Mouse (Mus musculus) brain, embryonic 14.5 days (tissue): ENCODE results near the gene Tmem174. TPM values are rescaled to one million over a fixed set of nuclear protein-coding genes. Genes with fewer than 3 reads are reported as not detected.

Experiments used
- DNase-seq: peaks from one replicate; pipeline ENCODE4 v3.0.0-alpha.2; 2011; ENCODE audit warnings: low read depth
- CTCF ChIP-seq: fragments of 200-500 bp; IDR thresholded peaks from 2 replicates; pipeline ENCODE4 v1.5.1; 2012; ENCODE audit warnings: inconsistent platforms, mild to moderate bottlenecking, moderate library complexity, borderline replicate concordance; ENCODE audit not compliant: insufficient read depth, insufficient read length; ENCODE audit errors: extremely low read depth
- POLR2A ChIP-seq: fragments of 200-500 bp; IDR thresholded peaks from 2 replicates; pipeline ENCODE4 v1.6.1; 2012; ENCODE audit warnings: mild to moderate bottlenecking, inconsistent platforms, borderline replicate concordance; ENCODE audit not compliant: poor library complexity, insufficient read depth, insufficient read length, severe bottlenecking; ENCODE audit errors: extremely low read depth
- polyA plus RNA-seq: library from polyadenylated mRNA; depleted of rRNA; stranded (reverse); fragments of >200 nt; gene quantifications from 2 replicates; pipeline ENCODE4 v1.2.3, GENCODE M21; 2012; rRNA removed

Tmem174 gene
- not detected in 2 replicates for polyA plus RNA-seq

GRCm38 (mm10) chr13:98637145-98637544 is at the start of gene Tmem174:
TSS of gene Tmem174 (minus strand) at chr13:98637410.
- TF ChIP-seq POLR2A: no peak
- TF ChIP-seq CTCF: no peak

GRCm38 (mm10) chr13:98684144-98684900 is 47.1 kb upstream of the Tmem174 start:
- TF ChIP-seq POLR2A (no peak), CTCF (no peak)
- no peak for DNase-seq

More at GRCm38 (mm10) chr13:98637145-98637544, at the start of gene Tmem174:
- DNase-seq: no peak

- TF ChIP-seq POLR2A (no peak), CTCF (no peak)
Measured at GRCm38 (mm10) chr13:98683412-98683811, 46.2 kb upstream of the Tmem174 start.

DNA sequence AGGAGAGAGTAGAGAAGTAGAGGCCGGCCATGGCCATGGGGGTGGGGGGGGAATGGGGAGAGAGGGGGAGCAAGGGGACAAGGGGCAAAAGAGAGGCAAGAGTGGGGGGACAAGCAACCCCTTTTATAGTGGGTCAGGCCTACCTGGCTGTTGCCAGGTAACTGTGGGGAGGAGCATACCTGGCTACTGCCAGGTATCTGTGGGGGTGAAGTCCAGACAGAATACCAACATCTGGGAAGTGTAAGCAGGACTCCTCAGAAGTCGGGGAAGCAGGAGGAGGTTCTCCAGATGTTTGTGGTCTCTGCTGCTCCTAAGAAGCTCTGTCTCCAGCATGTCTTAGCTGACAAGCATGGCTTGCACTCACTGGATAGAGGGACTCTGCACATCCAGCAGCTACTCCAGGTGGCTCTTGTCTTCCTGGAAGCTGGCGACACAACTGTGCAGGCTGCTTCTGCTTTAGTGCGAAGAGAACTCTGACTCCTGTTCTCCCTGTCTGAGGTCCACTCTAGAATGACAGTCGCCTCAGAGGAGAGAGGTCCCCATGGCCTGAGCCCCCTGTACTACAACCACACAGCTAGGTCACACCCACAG is 43.4 kb upstream of the Tmem174 start:
- DNase-seq: no peak
- TF ChIP-seq POLR2A: no peak
- no peak for TF ChIP-seq CTCF

More at GRCm38 (mm10) chr13:98683412-98683811, 46.2 kb upstream of the Tmem174 start:
- DNase-seq: no peak

- DNase-seq: no peak
- TF ChIP-seq POLR2A (no peak), CTCF (no peak)
Measured at GRCm38 (mm10) chr13:98679631-98680041, 42.4 kb upstream of the Tmem174 start.

DNA sequence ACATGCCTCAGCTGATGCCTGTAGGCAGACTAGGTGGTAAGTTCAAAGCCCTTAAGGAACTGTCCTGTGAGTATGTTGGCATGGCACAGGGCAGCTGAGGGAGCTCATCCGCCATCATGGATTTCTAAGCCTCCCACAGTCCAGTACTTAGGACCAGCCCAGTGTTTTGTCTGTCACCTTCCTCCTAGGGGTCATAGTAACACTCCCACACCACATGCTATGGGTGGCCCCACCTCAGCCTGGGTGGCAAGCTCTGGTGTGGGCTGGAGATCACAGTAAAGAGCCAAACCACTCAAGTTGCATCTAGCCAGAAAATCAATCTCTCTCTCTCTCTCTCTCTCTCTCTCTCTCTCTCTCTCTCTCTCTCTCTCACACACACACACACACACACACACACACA is 42.0 kb upstream of the Tmem174 start:
- TF ChIP-seq CTCF: no peak
- TF ChIP-seq POLR2A: no peak
- no peak for DNase-seq

GRCm38 (mm10) chr13:98673922-98674321 is 36.7 kb upstream of the Tmem174 start:
- no peak for DNase-seq
- TF ChIP-seq POLR2A: no peak
- no peak for TF ChIP-seq CTCF

DNA sequence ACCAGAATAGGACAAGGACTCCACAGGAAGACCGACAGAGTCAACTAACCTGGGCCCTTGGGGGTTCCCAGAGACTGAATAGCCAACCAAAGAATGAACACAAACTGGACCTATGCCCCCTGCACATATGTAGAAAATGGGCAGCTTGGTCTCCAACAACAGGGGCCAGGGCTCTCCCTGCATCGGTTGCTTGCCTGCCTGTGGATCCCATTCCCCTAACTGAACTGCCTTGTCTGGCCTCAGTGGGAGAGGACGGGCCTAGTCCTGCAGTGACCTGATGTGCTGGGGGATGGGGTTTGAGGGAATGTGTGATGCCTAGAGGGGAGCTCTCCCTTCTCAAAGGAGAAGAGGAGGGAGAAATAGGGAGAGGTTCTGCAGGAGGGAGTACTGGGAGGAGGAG is 32.1 kb upstream of the Tmem174 start:
- TF ChIP-seq POLR2A (no peak), CTCF (no peak)
- no peak for DNase-seq

DNA sequence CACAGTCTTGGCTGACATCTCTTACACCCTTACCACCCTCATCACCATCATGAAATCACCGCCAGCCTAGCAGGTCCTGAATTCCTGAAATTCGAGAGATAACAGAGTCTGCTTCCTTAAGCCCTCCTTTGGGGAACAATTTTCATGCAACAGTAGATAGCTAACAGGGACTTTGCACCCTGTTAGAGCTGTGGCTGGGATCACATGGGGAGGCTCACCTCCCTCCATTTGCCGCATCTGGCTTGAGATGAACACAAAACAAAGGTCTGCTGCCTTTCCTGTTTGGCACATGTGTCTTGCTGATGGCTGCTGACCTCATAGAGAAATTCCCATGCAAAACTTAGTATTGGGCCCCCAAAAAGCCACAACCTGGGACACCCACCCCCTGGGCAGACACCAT is 30.1 kb upstream of the Tmem174 start:
- TF ChIP-seq POLR2A: no peak
- TF ChIP-seq CTCF: no peak
- no peak for DNase-seq

DNA sequence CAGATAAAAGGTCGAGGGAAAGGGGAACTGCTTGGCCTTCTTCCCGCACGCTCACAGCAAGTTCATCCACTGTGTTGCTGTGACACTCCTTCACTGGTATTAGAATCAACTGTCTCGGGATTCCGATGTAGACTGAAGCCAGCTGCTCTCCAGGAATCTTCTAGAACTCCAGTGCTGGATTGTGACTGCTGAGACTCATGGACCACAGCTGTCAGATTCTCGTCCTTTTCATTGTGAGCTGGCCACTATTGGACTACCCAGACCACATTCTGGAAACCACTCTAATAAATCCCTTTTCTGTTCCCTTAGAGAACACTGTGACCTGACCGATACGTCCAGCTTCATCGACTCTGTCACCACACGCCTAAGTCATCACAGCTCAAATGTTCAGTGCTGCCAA is 28.0 kb upstream of the Tmem174 start:
- no peak for DNase-seq
- no peak for TF ChIP-seq CTCF
- TF ChIP-seq POLR2A: no peak

DNA sequence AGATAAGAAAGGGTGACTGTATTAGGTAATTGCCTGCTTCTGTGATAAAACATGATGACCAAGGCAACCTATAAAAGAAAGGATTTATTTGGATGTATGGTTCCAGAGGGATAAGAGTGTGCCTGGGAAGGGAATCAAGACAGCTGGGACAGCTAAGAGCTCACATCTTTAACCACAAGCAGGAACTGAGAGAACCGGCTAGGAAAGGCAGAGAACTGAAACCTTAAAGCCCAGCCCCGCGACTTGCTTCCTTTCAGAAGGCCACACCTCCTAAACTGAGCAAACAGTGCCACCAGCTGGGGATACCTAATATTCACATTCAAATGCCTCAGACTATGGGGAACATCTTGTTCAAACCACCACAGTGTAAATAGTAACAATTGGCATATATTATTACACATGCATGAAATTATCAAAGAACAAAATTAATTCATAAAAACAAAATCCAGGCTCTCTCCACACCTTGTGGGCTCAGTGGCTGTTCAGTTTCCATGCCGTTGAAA is 25.0 kb upstream of the Tmem174 start:
- no peak for TF ChIP-seq CTCF
- DNase-seq: no peak

- DNase-seq: peak; percentile 53
Measured at GRCm38 (mm10) chr13:98656034-98656471, 18.8 kb upstream of the Tmem174 start.

More at GRCm38 (mm10) chr13:98656034-98656471, 18.8 kb upstream of the Tmem174 start:
- no peak for TF ChIP-seq CTCF
